Mouse (Mus musculus) embryonic facial prominence, embryonic 12.5 days (tissue): Measurements from ENCODE around the gene Dmbt1. TPM values are rescaled to one million over a fixed set of nuclear protein-coding genes. Genes with fewer than 3 reads are reported as not detected.
"Not testable (repeated sequence)": the region's sequence is repeated elsewhere in the genome, so short reads cannot be mapped to it uniquely, and the experiment has no call there.

ENCODE experiments used
- ATAC-seq: fragments of 200-750 bp; cut with Nextera tagmentation; 2 replicates; pipeline ENCODE4 v1.8.0; 2017; ENCODE audit not compliant: insufficient number of reproducible peaks, insufficient read depth, low FRiP score, low TSS enrichment
- H3K27ac ChIP-seq: fragments of 300-500 bp; sonication (generic); 2 replicates; pipeline ENCODE4 v1.5.1; 2016; ENCODE audit warnings: mild to moderate bottlenecking
- H3K27me3 ChIP-seq: fragments of 300-500 bp; sonication (generic); 2 replicates; pipeline ENCODE4 v1.6.1; 2016; ENCODE audit warnings: mild to moderate bottlenecking, moderate library complexity
- H3K36me3 ChIP-seq: fragments of 300-500 bp; sonication (generic); 2 replicates; pipeline ENCODE4 v1.6.1; 2016; ENCODE audit warnings: mild to moderate bottlenecking
- H3K4me1 ChIP-seq: fragments of 300-500 bp; sonication (generic); 2 replicates; pipeline ENCODE4 v1.6.1; 2016
- H3K4me2 ChIP-seq: fragments of 300-500 bp; sonication (generic); replicated peaks from 2 replicates; pipeline ENCODE4 v1.6.1; 2016; ENCODE audit warnings: mild to moderate bottlenecking, moderate library complexity
- H3K4me3 ChIP-seq: fragments of 300-500 bp; sonication (generic); 2 replicates; pipeline ENCODE4 v1.5.1; 2016; ENCODE audit warnings: mild to moderate bottlenecking
- H3K9ac ChIP-seq: fragments of 300-500 bp; sonication (generic); 2 replicates; pipeline ENCODE4 v1.6.1; 2016; ENCODE audit warnings: mild to moderate bottlenecking, moderate library complexity
- H3K9me3 ChIP-seq: fragments of 300-500 bp; sonication (generic); 2 replicates; pipeline ENCODE4 v1.6.1; 2016; ENCODE audit warnings: mild to moderate bottlenecking, moderate library complexity
- WGBS: fragments of 180-500 bp; shearing (Covaris S2); methylation state at CpG from one replicate; pipeline ENCODE4 v1.1.7; 2016; 5-methylcytosine and 5-hydroxymethylcytosine counted together
- polyA plus RNA-seq: library from polyadenylated mRNA; unstranded; fragments of >200 nt; fragmentation: Nextera tagmentation; extraction: Ambion mirVana; gene quantifications from 2 replicates; pipeline ENCODE4 v1.2.1, GENCODE M21; 2016

Gene Dmbt1
- polyA plus RNA-seq, 1 experiment from 2014 or later = not detected

DNA sequence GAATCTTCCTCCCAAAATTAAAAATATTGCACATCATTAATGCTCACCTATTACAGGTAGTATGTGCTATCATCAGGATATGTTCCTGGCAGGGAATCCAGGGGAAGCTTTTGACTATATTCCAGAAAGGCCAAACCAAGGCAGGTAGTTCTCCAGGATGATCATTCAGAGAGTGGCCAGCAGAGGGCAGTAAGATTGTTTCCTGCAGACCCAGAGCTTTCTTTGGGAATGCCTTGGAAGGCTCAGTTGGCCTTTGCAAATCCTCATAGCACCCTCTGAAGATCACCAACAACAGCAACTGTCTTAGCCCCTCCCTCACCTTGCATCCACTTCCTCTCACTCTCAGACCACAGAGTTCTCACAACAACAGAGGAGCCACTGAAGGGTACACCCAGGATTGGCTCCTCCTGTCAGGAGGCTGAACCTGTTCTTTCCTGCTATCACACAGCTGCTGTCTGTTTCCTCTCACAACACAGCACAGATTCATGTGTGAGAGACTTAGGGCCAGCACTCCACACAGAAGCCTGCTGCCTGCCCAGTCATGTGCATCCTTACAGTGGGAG is 23.0 kb downstream of the Dmbt1 start:
- Histone ChIP-seq H3K27ac (no peak overlapping the region), H3K4me1 (no peaks in the 10 kb centered on the region), H3K9ac (no peak overlapping the region), H3K4me3 (no peak overlapping the region), H3K27me3 (no peaks in the 10 kb centered on the region), H3K4me2 (no peak overlapping the region), H3K9me3 (no peaks in the 10 kb centered on the region), H3K36me3 (no peaks in the 10 kb centered on the region)
- ATAC-seq = no peak

DNA sequence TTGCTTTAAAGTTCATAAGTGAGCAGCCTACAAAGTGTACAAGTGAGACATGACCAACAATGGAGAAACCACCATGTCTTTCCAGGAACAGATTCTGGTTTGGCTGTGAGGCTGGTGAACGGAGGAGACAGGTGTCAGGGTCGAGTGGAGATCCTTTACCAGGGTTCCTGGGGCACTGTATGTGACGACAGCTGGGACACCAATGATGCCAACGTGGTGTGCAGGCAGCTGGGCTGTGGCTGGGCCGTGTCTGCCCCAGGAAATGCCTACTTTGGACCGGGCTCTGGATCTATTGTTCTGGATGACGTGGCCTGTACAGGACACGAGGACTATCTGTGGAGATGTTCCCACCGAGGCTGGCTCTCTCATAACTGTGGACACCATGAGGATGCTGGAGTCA is 26.1 kb downstream of the Dmbt1 start:
- H3K4me2 ChIP-seq, H3K9ac ChIP-seq, H3K36me3 ChIP-seq, H3K27me3 ChIP-seq, ATAC-seq, H3K9me3 ChIP-seq, H3K4me1 ChIP-seq, H3K4me3 ChIP-seq, H3K27ac ChIP-seq: not testable (repeated sequence)
- WGBS = 78% methylated on average over 9 of the region's 9 CpGs

DNA sequence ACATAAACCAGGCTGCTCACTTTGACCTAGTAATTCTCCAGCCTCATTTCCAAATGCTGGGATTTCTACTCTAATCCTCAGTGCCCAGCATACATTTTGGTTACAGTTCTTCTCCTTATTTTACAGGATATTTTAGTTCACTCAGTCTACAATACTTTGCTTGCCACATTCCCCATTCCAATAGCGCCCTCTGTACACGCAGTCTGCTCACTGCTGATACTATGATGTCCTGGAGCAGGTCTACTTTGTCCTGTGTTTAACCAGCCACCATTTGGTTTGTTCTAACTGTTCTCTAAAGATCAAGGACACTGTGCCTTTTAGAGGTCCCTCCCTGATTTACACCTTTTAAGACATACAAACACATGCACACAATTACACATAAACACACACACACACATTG is 28.0 kb downstream of the Dmbt1 start:
- 62% methylated on average over 2 of the region's 2 CpGs for WGBS

DNA sequence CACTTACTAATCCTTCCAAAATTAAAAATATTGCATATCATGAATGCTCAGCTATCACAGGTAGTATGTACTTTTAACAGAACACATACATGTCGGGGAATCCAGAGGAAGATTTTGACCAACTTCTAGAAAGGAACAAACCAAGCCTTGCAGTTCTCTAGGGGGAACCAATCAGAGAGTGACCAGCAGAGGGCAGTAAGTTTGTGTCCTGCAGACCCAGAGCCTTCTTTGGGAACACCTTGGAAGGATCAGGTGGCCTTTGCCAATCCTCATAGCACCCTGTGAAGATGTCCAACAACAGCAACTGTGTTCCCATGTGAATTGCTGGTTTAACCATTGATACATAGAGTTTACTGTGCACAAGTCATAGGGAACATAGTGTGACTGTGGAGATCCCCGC is 30.7 kb downstream of the Dmbt1 start:
- Histone ChIP-seq H3K36me3 (no peaks in the 10 kb centered on the region), H3K27me3 (no peaks in the 10 kb centered on the region), H3K4me2 (no peak overlapping the region), H3K4me1 (no peaks in the 10 kb centered on the region), H3K4me3 (no peak overlapping the region), H3K27ac (no peak overlapping the region), H3K9ac (no peak overlapping the region), H3K9me3 (no peaks in the 10 kb centered on the region)
- 92% methylated on average over 2 of the region's 2 CpGs for WGBS
- no peak for ATAC-seq

More for the DNA sequence above, 28.0 kb downstream of the Dmbt1 start:
- H3K27ac ChIP-seq, H3K4me3 ChIP-seq, ATAC-seq, H3K4me1 ChIP-seq, H3K27me3 ChIP-seq, H3K36me3 ChIP-seq, H3K4me2 ChIP-seq, H3K9me3 ChIP-seq, H3K9ac ChIP-seq: not testable (repeated sequence)

DNA sequence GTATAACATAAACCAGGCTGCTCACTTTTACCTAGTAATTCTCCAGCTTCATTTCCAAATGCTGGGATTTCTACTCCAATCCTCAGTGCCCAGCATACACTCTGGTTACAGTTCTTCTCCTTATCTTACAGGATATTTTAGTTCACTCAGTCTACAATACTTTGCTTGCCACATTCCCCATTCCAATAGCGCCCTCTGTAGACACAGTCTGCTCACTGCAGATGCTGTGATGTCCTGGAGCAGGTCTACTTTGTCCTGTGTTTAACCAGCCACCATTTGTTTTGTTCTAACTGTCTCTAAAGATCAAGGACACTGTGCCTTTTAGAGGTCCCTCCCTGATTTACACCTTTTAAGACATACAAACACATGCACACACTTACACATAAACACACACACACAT is 36.3 kb downstream of the Dmbt1 start:
- not testable (repeated sequence) for ATAC-seq, H3K36me3 ChIP-seq, H3K4me2 ChIP-seq, H3K9me3 ChIP-seq, H3K4me1 ChIP-seq, H3K9ac ChIP-seq, H3K4me3 ChIP-seq, H3K27me3 ChIP-seq, H3K27ac ChIP-seq
- WGBS = 7% methylated on average over 1 of the region's 1 CpGs

DNA sequence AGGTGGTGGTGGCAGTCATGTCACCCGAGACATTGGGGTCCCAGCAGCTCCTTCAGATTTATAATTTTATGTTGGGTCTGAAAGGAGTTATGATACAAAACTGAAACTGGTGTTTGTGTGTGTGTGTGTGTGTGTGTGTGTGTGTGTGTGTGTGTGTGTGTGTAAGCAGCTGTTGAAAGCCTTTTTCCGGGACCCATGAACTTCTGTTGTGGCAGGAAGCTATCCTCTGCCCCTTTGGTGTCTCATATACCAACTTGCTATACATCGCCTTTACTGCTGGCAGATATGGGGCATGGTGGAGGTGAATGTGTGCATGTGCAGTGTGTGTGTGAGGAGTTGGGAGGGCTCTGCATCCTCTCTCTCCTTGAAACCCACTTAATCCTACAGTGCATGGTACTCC is 41.6 kb downstream of the Dmbt1 start:
- WGBS = 93% methylated on average over 3 of the region's 3 CpGs
- H3K4me1 ChIP-seq, H3K9me3 ChIP-seq, H3K9ac ChIP-seq, H3K36me3 ChIP-seq, H3K27ac ChIP-seq, ATAC-seq, H3K4me2 ChIP-seq, H3K27me3 ChIP-seq, H3K4me3 ChIP-seq: not testable (repeated sequence)

DNA sequence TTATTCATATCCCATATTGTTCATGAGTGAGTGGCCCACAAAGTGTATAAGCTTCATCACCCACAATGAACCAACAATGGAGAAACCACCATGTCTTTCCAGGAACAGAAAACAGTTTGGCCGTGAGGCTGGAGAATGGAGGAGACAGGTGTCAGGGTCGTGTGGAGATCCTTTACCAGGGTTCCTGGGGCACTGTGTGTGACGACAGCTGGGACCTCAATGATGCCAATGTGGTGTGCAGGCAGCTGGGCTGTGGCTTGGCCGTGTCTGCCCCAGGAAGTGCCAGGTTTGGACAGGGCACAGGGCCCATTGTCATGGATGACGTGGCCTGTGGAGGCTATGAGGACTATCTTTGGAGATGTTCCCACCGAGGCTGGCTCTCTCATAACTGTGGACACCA is 42.2 kb downstream of the Dmbt1 start:
- not testable (repeated sequence) for H3K4me1 ChIP-seq, H3K9me3 ChIP-seq, H3K36me3 ChIP-seq, H3K27ac ChIP-seq, ATAC-seq, H3K9ac ChIP-seq, H3K27me3 ChIP-seq, H3K4me3 ChIP-seq, H3K4me2 ChIP-seq
- 75% methylated on average over 6 of the region's 6 CpGs for WGBS

DNA sequence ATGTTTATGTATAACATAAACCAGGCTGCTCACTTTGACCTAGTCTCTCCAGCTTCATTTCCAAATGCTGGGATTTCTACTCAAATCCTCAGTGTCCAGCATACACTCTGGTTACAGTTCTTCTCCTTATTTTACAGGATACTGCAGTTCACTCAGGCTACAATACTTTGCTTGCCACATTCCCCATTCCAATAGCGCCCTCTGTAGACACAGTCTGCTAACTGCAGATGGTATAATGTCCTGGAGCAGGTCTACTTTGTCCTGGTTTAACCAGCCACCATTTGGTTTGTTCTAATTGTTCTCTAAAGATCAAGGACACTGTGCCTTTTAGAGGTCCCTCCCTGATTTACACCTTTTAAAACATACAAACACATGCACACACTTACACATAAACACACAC is 44.1 kb downstream of the Dmbt1 start:
- no peaks in the 10 kb centered on the region for H3K9me3 ChIP-seq
- H3K27ac ChIP-seq = no peak overlapping the region
- H3K36me3 ChIP-seq = no peaks in the 10 kb centered on the region
- no peaks in the 10 kb centered on the region for H3K27me3 ChIP-seq
- ATAC-seq = no peak
- H3K4me2 ChIP-seq = no peak overlapping the region
- H3K4me3 ChIP-seq = no peak overlapping the region
- H3K4me1 ChIP-seq = no peaks in the 10 kb centered on the region
- 0% methylated on average over 1 of the region's 1 CpGs for WGBS
- H3K9ac ChIP-seq = no peak overlapping the region

DNA sequence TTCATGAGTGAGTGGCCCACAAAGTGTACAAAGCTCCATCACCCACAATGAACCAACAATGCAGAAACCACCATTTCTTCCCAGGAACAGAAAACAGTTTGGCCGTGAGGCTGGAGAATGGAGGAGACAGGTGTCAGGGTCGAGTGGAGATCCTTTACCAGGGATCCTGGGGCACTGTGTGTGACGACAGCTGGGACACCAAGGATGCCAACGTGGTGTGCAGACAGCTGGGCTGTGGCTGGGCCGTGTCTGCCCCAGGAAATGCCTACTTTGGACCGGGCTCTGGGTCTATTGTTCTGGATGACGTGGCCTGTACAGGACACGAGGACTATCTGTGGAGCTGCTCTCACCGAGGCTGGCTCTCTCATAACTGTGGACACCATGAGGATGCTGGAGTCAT is 50.5 kb downstream of the Dmbt1 start:
- not testable (repeated sequence) for H3K36me3 ChIP-seq, H3K27ac ChIP-seq, H3K4me3 ChIP-seq, H3K4me1 ChIP-seq, H3K9ac ChIP-seq, H3K27me3 ChIP-seq, H3K4me2 ChIP-seq, H3K9me3 ChIP-seq, ATAC-seq
- 86% methylated on average over 9 of the region's 9 CpGs for WGBS

DNA sequence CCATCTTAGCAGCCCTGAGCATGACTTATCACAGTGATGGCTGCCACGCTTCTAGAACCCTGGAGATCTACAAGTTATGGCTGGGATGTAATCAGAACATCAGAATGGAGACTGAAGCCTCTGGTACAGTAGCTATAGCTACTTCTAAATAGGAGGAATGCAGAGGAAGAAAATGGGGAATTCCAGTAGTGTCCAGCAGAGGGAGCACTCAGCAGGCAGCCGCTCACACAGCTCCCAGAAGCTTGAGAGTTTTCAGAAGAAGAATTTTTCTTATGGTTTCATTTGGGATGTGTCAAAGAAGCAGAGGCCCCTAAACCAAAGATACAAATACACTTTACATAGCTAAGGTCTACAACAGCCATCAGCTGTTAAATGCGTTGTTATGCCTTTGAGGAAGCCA is 80.6 kb downstream of the Dmbt1 start:
- H3K27me3 ChIP-seq = no peaks in the 10 kb centered on the region
- H3K4me3 ChIP-seq = no peak overlapping the region
- H3K36me3 ChIP-seq = no peaks in the 10 kb centered on the region
- H3K9me3 ChIP-seq = no peaks in the 10 kb centered on the region
- H3K27ac ChIP-seq = no peak overlapping the region
- no peak overlapping the region for H3K9ac ChIP-seq
- H3K4me1 ChIP-seq = no peaks in the 10 kb centered on the region
- WGBS = 26% methylated on average over 3 of the region's 3 CpGs
- H3K4me2 ChIP-seq = no peak overlapping the region
- ATAC-seq = no peak

DNA sequence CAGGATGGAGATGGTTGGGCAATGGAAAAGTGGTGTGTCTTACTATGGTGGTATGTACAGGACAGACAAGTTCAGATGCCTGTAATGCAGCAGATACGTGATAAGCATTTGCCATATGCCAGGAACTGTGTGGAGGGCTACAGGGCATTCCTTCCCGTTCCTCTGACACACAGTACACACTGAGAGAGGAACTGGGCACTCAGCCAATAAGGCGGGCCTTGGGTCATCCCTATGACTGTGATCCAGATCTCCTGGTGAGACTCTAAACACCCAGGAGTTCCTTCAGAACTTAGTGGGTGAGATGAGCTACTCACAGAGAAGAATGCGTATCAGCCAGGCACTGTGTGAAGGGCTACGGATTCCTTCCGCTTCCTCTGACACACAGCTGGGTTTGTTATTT is 81.8 kb downstream of the Dmbt1 start:
- no peak overlapping the region for H3K4me3 ChIP-seq
- no peak for ATAC-seq
- H3K4me1 ChIP-seq = no peaks in the 10 kb centered on the region
- H3K27ac ChIP-seq = no peak overlapping the region
- H3K9ac ChIP-seq = no peak overlapping the region
- no peaks in the 10 kb centered on the region for H3K36me3 ChIP-seq
- no peaks in the 10 kb centered on the region for H3K27me3 ChIP-seq
- H3K4me2 ChIP-seq = no peak overlapping the region
- no peaks in the 10 kb centered on the region for H3K9me3 ChIP-seq
- WGBS = 75% methylated on average over 6 of the region's 6 CpGs

DNA sequence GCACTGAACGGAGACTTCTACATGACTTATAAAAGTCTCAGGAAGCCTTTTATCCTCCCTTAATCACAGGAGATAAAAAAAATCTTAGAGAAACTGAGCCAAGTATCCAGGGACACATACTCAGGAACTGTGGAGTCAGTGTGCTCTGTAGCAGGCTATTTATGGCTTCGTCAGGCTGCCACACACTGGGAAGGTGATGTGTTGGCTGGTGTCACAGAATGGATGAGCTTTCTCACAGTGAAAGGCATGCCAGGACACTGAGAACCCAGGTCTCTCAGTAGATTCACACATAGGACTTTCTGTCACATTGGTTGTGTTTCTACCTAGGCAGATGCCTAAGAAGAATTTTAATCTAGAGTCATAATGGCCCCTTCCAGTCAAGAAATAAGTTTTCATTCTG is 82.6 kb downstream of the Dmbt1 start:
- ATAC-seq = no peak
- WGBS = 80% methylated on average over 2 of the region's 2 CpGs

DNA sequence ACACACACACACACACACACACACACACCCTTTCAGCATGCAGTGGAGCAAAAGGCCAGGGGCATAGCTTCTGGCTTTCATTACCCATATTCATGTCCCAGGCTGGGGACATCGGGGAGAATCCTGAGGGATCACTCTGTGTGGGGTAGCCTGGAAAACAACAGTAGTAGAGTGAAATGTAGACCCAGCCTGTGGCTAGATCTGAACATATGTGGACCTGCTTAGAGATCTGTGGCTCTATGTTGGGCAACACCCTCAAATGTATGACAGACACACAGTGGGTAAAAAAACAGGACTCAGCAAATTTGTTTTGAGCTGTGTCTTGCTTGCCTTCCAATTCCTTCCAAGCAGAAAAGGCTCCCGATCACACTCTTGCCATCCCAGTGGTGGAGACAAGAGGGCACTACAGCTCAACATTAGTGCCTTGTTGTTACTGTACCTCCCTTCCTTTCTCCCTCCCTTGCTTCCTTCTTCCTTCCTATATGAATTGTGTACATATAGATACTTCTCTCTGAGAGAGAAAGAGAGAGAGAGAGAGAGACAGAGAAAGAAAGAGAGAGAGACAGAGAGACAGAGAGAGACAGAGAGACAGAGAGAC is 90.5 kb downstream of the Dmbt1 start:
- WGBS = 80% methylated on average over 2 of the region's 2 CpGs

More for the DNA sequence above, 82.6 kb downstream of the Dmbt1 start:
- Histone ChIP-seq H3K4me3 (no peak overlapping the region), H3K27ac (no peak overlapping the region), H3K9ac (no peak overlapping the region), H3K4me1 (no peaks in the 10 kb centered on the region), H3K9me3 (no peaks in the 10 kb centered on the region), H3K27me3 (no peaks in the 10 kb centered on the region), H3K4me2 (no peak overlapping the region), H3K36me3 (no peaks in the 10 kb centered on the region)

More for the DNA sequence above, 90.5 kb downstream of the Dmbt1 start:
- H3K27ac ChIP-seq = no peak overlapping the region
- H3K4me2 ChIP-seq = no peak overlapping the region
- ATAC-seq = no peak
- no peaks in the 10 kb centered on the region for H3K27me3 ChIP-seq
- H3K9ac ChIP-seq = no peak overlapping the region
- no peaks in the 10 kb centered on the region for H3K9me3 ChIP-seq
- H3K36me3 ChIP-seq = no peaks in the 10 kb centered on the region
- no peak overlapping the region for H3K4me3 ChIP-seq
- no peaks in the 10 kb centered on the region for H3K4me1 ChIP-seq
